Mouse (Mus musculus) kidney, adult 2 months (tissue): ENCODE measurements around the gene D8Ertd738e.

Source experiments
- CTCF ChIP-seq: fragments of 200-500 bp; conservative IDR thresholded peaks from 2 replicates; pipeline ENCODE4 v1.5.1; 2011; ENCODE audit warnings: low read depth, mild to moderate bottlenecking, control low read depth, low read length, moderate library complexity, mixed read lengths; ENCODE audit not compliant: insufficient read depth, insufficient read length
- POLR2A ChIP-seq: fragments of 200-500 bp; IDR thresholded peaks from one replicate; pipeline ENCODE4 v1.6.1; 2011; ENCODE audit warnings: low read depth, low read length, control low read depth

DNA sequence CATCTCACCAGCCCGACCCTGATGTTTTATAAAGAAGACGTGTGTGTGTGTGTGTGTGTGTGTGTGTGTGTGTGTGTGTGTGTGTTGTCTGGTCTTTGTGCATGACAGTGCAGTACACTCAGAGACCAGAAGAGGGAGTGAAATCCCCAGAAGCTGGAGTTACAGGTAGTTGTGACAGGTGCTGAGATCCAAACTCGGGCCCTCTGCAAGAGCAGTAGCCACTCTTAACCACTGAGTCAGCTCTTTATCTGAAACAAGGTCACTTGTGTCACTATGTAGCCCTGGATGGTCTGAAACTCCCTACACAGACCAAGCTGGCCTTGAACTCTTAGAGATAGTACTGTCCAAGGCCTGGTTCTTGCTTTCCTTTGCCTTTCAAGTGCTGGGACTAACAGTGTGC is 42.9 kb downstream of the D8Ertd738e start:
- TF ChIP-seq CTCF (no peak), POLR2A (no peak)
